Mouse (Mus musculus) liver, adult 2 months (tissue): ENCODE measurements around the gene Vwa8.

Experiments
- CTCF ChIP-seq: fragments of 200-500 bp; IDR thresholded peaks from 2 replicates; pipeline ENCODE4 v1.5.1; 2011; ENCODE audit warnings: low read depth, low read length, control low read depth
- POLR2A ChIP-seq: fragments of 200-500 bp; IDR thresholded peaks from 2 replicates; pipeline ENCODE4 v1.6.1; 2011; ENCODE audit warnings: low read length, control low read depth; ENCODE audit not compliant: insufficient read depth; ENCODE audit errors: extremely low read depth

- no peak for TF ChIP-seq CTCF
- no peak for TF ChIP-seq POLR2A
Observed at GRCm38 (mm10) chr14:79140826-79141219, 292.0 kb downstream of the Vwa8 start.
